Mouse (Mus musculus) liver, embryonic 16.5 days (tissue): Measurements from ENCODE around the gene Selenoo. TPM values are rescaled to one million over a fixed set of nuclear protein-coding genes. Genes with fewer than 3 reads are reported as not detected.
A peak's percentile ranks its signal among the peaks of the same experiment; 100 is the strongest.

Experiments used
- ATAC-seq: fragments of 200-750 bp; cut with Nextera tagmentation; 2 replicates; pipeline ENCODE4 v1.8.0; 2017; ENCODE audit warnings: low read depth, mild to moderate bottlenecking, moderate number of reproducible peaks, moderate library complexity
- H3K27ac ChIP-seq: fragments of 300-500 bp; sonication (generic); 2 replicates; pipeline ENCODE4 v1.5.1; 2014; ENCODE audit warnings: mild to moderate bottlenecking, low read length
- H3K27me3 ChIP-seq: fragments of 300-500 bp; sonication (generic); 2 replicates; pipeline ENCODE4 v1.6.1; 2014; ENCODE audit warnings: low read depth, low read length, mixed read lengths; ENCODE audit not compliant: control insufficient read depth, insufficient read depth
- H3K36me3 ChIP-seq: fragments of 300-500 bp; sonication (generic); 2 replicates; pipeline ENCODE4 v1.6.1; 2014; ENCODE audit warnings: mild to moderate bottlenecking; ENCODE audit not compliant: control insufficient read depth, insufficient read depth
- H3K4me1 ChIP-seq: fragments of 300-500 bp; sonication (generic); 2 replicates; pipeline ENCODE4 v1.6.1; 2014; ENCODE audit warnings: low read depth, low read length, mixed read lengths; ENCODE audit not compliant: control insufficient read depth
- H3K4me2 ChIP-seq: fragments of 300-500 bp; sonication (generic); 2 replicates; pipeline ENCODE4 v1.6.1; 2014; ENCODE audit warnings: low read depth, low read length, mixed read lengths
- H3K4me3 ChIP-seq: fragments of 300-500 bp; sonication (generic); 2 replicates; pipeline ENCODE4 v1.5.1; 2014; ENCODE audit warnings: low read depth, mild to moderate bottlenecking, low read length
- H3K9ac ChIP-seq: fragments of 300-500 bp; sonication (generic); 2 replicates; pipeline ENCODE4 v1.6.1; 2014; ENCODE audit warnings: low read depth, low read length
- H3K9me3 ChIP-seq: fragments of 300-500 bp; sonication (generic); replicated peaks from 2 replicates; pipeline ENCODE4 v1.6.1; 2016; ENCODE audit warnings: low read length; ENCODE audit not compliant: control insufficient read depth
- WGBS: fragments of 180-500 bp; shearing (Covaris S2); extraction: QIAGEN DNeasy Blood & Tissue Kit; methylation state at CpG from one replicate; pipeline ENCODE4 v1.1.7; 2014; ENCODE audit not compliant: insufficient replicate concordance; 5-methylcytosine and 5-hydroxymethylcytosine counted together
- polyA plus RNA-seq: library from polyadenylated mRNA; unstranded; fragments of >200 nt; fragmentation: Nextera tagmentation; extraction: Ambion mirVana; gene quantifications from 2 replicates; pipeline ENCODE4 v1.2.1, GENCODE M21; 2015

The Selenoo gene
- polyA plus RNA-seq, 1 experiment from 2014 or later: 9.1 TPM

- no peaks in the 10 kb centered on the region for H3K9me3 ChIP-seq
- WGBS: 2% methylated on average over 53 of the region's 53 CpGs
- no peak overlapping the region for H3K27ac ChIP-seq
- no peak overlapping the region for H3K9ac ChIP-seq
- H3K4me1 ChIP-seq: no peaks in the 10 kb centered on the region
- H3K4me2 ChIP-seq: peak overlapping the region; percentile 42
- peaks cover 70% of the 10 kb centered on the region for H3K27me3 ChIP-seq
- no peak for ATAC-seq
- H3K36me3 ChIP-seq: no peaks in the 10 kb centered on the region
- peak overlapping the region; percentile 42 for H3K4me3 ChIP-seq
These were observed 51.3 kb downstream of the Selenoo start for GRCm38 (mm10) chr15:89140048-89140658.

GRCm38 (mm10) chr15:89140659-89141252, 51.9 kb downstream of the Selenoo start, which contains the start of gene Mapk12:
TSS of gene Mapk12 (minus strand) at chr15:89140703.
- H3K27me3 ChIP-seq: peaks cover 76% of the 10 kb centered on the region
- 1% methylated on average over 21 of the region's 21 CpGs for WGBS
- H3K9ac ChIP-seq: no peak within 1 kb of the TSS

GRCm38 (mm10) chr15:89141443-89141842, 52.6 kb downstream of the Selenoo start:
- WGBS: 17% methylated on average over 5 of the region's 5 CpGs
- Histone ChIP-seq H3K4me1 (peaks cover 1% of the 10 kb centered on the region; the same call in 1 of the 2 replicates), H3K9me3 (no peaks in the 10 kb centered on the region), H3K27ac (no peak overlapping the region), H3K4me3 (no peak overlapping the region), H3K27me3 (peaks cover 80% of the 10 kb centered on the region), H3K36me3 (no peaks in the 10 kb centered on the region), H3K4me2 (no peak overlapping the region), H3K9ac (no peak overlapping the region)
- no peak for ATAC-seq

More at GRCm38 (mm10) chr15:89140659-89141252, 51.9 kb downstream of the Selenoo start, which contains the start of gene Mapk12:
- Histone ChIP-seq H3K27ac (no peak within 1 kb of the TSS), H3K36me3 (no peaks in the 10 kb centered on the region), H3K4me2 (peak within 1 kb of the TSS; percentile 42), H3K4me1 (no peaks in the 10 kb centered on the region), H3K9me3 (no peaks in the 10 kb centered on the region), H3K4me3 (peak within 1 kb of the TSS; percentile 42)
- ATAC-seq: 0 out of 2 replicates have a peak, but pooled peaks have one; percentile 40

GRCm38 (mm10) chr15:89141905-89142304, 53.0 kb downstream of the Selenoo start:
- H3K36me3 ChIP-seq: no peaks in the 10 kb centered on the region
- H3K27me3 ChIP-seq: peaks cover 81% of the 10 kb centered on the region
- 30% methylated on average over 4 of the region's 4 CpGs for WGBS
- no peak for ATAC-seq
- peaks cover 2% of the 10 kb centered on the region for H3K4me1 ChIP-seq
- no peak overlapping the region for H3K4me2 ChIP-seq
- H3K27ac ChIP-seq: no peak overlapping the region
- H3K9ac ChIP-seq: no peak overlapping the region
- no peak overlapping the region for H3K4me3 ChIP-seq
- no peaks in the 10 kb centered on the region for H3K9me3 ChIP-seq

GRCm38 (mm10) chr15:89143134-89143533, 54.2 kb downstream of the Selenoo start:
- no peak for ATAC-seq
- Histone ChIP-seq H3K4me2 (no peak overlapping the region), H3K4me3 (no peak overlapping the region), H3K36me3 (no peaks in the 10 kb centered on the region), H3K9ac (no peak overlapping the region), H3K27me3 (peaks cover 90% of the 10 kb centered on the region), H3K4me1 (peaks cover 2% of the 10 kb centered on the region), H3K27ac (no peak overlapping the region), H3K9me3 (no peaks in the 10 kb centered on the region)
- WGBS: 47% methylated on average over 2 of the region's 2 CpGs

GRCm38 (mm10) chr15:89144965-89145364, 56.1 kb downstream of the Selenoo start:
- Histone ChIP-seq H3K36me3 (no peaks in the 10 kb centered on the region), H3K9ac (no peak overlapping the region), H3K27ac (no peak overlapping the region), H3K4me3 (no peak overlapping the region), H3K9me3 (no peaks in the 10 kb centered on the region), H3K4me1 (peaks cover 9% of the 10 kb centered on the region), H3K27me3 (peaks cover 90% of the 10 kb centered on the region), H3K4me2 (no peak overlapping the region)
- 42% methylated on average over 11 of the region's 11 CpGs for WGBS
- ATAC-seq: no peak

GRCm38 (mm10) chr15:89145813-89146350, 57.0 kb downstream of the Selenoo start:
- H3K4me1 ChIP-seq: peaks cover 9% of the 10 kb centered on the region
- no peak overlapping the region for H3K27ac ChIP-seq
- H3K9ac ChIP-seq: no peak overlapping the region
- H3K4me3 ChIP-seq: no peak overlapping the region
- H3K36me3 ChIP-seq: no peaks in the 10 kb centered on the region
- no peak overlapping the region for H3K4me2 ChIP-seq
- WGBS: 68% methylated on average over 24 of the region's 24 CpGs
- ATAC-seq: no peak
- H3K9me3 ChIP-seq: no peaks in the 10 kb centered on the region
- H3K27me3 ChIP-seq: peaks cover 90% of the 10 kb centered on the region

GRCm38 (mm10) chr15:89146537-89146936, 57.7 kb downstream of the Selenoo start:
- peaks cover 85% of the 10 kb centered on the region for H3K27me3 ChIP-seq
- ATAC-seq: no peak
- WGBS: 3% methylated on average over 27 of the region's 27 CpGs
- H3K4me2 ChIP-seq: peak overlapping the region; percentile 20; the same call in 1 of the 2 replicates
- no peak overlapping the region for H3K27ac ChIP-seq
- no peak overlapping the region for H3K4me3 ChIP-seq
- no peak overlapping the region for H3K9ac ChIP-seq
- peaks cover 9% of the 10 kb centered on the region for H3K4me1 ChIP-seq
- H3K36me3 ChIP-seq: no peaks in the 10 kb centered on the region
- no peaks in the 10 kb centered on the region for H3K9me3 ChIP-seq

- no peak for ATAC-seq
- WGBS: 4% methylated on average over 15 of the region's 16 CpGs
- Histone ChIP-seq H3K4me2 (no peak overlapping the region), H3K27me3 (peaks cover 80% of the 10 kb centered on the region), H3K9me3 (no peaks in the 10 kb centered on the region), H3K4me3 (no peak overlapping the region), H3K9ac (no peak overlapping the region), H3K27ac (no peak overlapping the region), H3K36me3 (no peaks in the 10 kb centered on the region), H3K4me1 (peaks cover 9% of the 10 kb centered on the region)
These were observed 58.1 kb downstream of the Selenoo start for GRCm38 (mm10) chr15:89147024-89147423.
